Mouse (Mus musculus) MEL (cell line): ENCODE data around the gene Mphosph6. TPM values are rescaled to one million over a fixed set of nuclear protein-coding genes. Genes with fewer than 3 reads are reported as not detected.

Source experiments
- DNase-seq: peaks from one replicate; pipeline ENCODE4 v3.0.0; 2011; ENCODE audit warnings: low read depth, low spot score
- H3K27ac ChIP-seq: 2 replicates; pipeline ENCODE4 v1.5.1; 2012; ENCODE audit warnings: low read depth, mild to moderate bottlenecking, control low read depth, low read length, moderate library complexity; ENCODE audit not compliant: control insufficient read depth
- H3K27me3 ChIP-seq, 2 experiments: fragments of 150-350 bp in 1 of 2; sonication (generic) in 1 of 2; 2 replicates each; pipeline ENCODE4 v1.6.1; 2012; ENCODE audit warnings: low read length in 2 of 2, mild to moderate bottlenecking in 2 of 2, improper control_type of control experiment in 1 of 2, moderate library complexity in 1 of 2; ENCODE audit not compliant: insufficient read depth in 2 of 2, control insufficient read depth in 1 of 2
- H3K36me3 ChIP-seq, 2 experiments: 2 replicates each; pipeline ENCODE4 v1.6.1; 2012 to 2014; ENCODE audit warnings: low read length in 2 of 2, improper control_type of control experiment in 1 of 2, inconsistent platforms in 1 of 2, mild to moderate bottlenecking in 1 of 2; ENCODE audit not compliant: insufficient read depth in 2 of 2, control insufficient read depth in 1 of 2
- H3K4me1 ChIP-seq, 2 experiments: fragments of 150-350 bp in 1 of 2; sonication (generic) in 1 of 2; 2 replicates each; pipeline ENCODE4 v1.6.1; 2012; ENCODE audit warnings: low read length in 2 of 2, improper control_type of control experiment in 1 of 2, mild to moderate bottlenecking in 1 of 2; ENCODE audit not compliant: insufficient read depth in 2 of 2, control insufficient read depth in 1 of 2
- H3K4me3 ChIP-seq, 2 experiments: fragments of 150-350 bp in 1 of 2; sonication (generic) in 1 of 2; 2 replicates each; pipeline ENCODE4 v1.5.1; 2012; ENCODE audit warnings: low read depth in 2 of 2, low read length in 2 of 2, mild to moderate bottlenecking in 2 of 2, moderate library complexity in 2 of 2, control low read depth in 1 of 2, improper control_type of control experiment in 1 of 2; ENCODE audit not compliant: control insufficient read depth in 1 of 2, insufficient read depth in 1 of 2
- H3K79me2 ChIP-seq: 2 replicates; pipeline ENCODE4 v1.6.1; 2012; ENCODE audit warnings: mild to moderate bottlenecking, low read length, moderate library complexity; ENCODE audit not compliant: control insufficient read depth, poor library complexity, insufficient read depth
- H3K9ac ChIP-seq: 2 replicates; pipeline ENCODE4 v1.6.1; 2012; ENCODE audit warnings: low read depth, mild to moderate bottlenecking, control low read depth, low read length, moderate library complexity; ENCODE audit not compliant: control insufficient read depth, poor library complexity, severe bottlenecking
- H3K9me3 ChIP-seq: fragments of 150-350 bp; sonication (generic); replicated peaks from 2 replicates; pipeline ENCODE4 v1.6.1; 2012; ENCODE audit warnings: mild to moderate bottlenecking, low read length, improper control_type of control experiment, moderate library complexity; ENCODE audit not compliant: insufficient read depth
- CHD2 ChIP-seq: IDR thresholded peaks from 2 replicates; pipeline ENCODE4 v1.6.1; 2011; ENCODE audit warnings: low read length, improper control_type of control experiment
- ELF1 ChIP-seq: IDR thresholded peaks from 2 replicates; pipeline ENCODE4 v1.6.1; 2014; ENCODE audit warnings: low read depth, mild to moderate bottlenecking, inconsistent platforms, low read length, improper control_type of control experiment, moderate library complexity
- ETS1 ChIP-seq: IDR thresholded peaks from 2 replicates; pipeline ENCODE4 v1.6.1; 2012; ENCODE audit warnings: low read depth, mild to moderate bottlenecking, inconsistent platforms, low read length, improper control_type of control experiment, moderate library complexity
- HCFC1 ChIP-seq: IDR thresholded peaks from 2 replicates; pipeline ENCODE4 v1.6.1; 2012; ENCODE audit warnings: low read depth, mild to moderate bottlenecking, inconsistent platforms, low read length, improper control_type of control experiment, moderate library complexity
- MAX ChIP-seq: IDR thresholded peaks from 2 replicates; pipeline ENCODE4 v1.6.1; 2011; ENCODE audit warnings: low read length, improper control_type of control experiment
- MEF2A ChIP-seq: IDR thresholded peaks from 2 replicates; pipeline ENCODE4 v1.6.1; 2014; ENCODE audit warnings: low read depth, mild to moderate bottlenecking, inconsistent platforms, low read length, improper control_type of control experiment; ENCODE audit not compliant: poor library complexity, insufficient replicate concordance, severe bottlenecking; ENCODE audit errors: extremely low read depth
- MXI1 ChIP-seq: IDR thresholded peaks from 2 replicates; pipeline ENCODE4 v1.6.1; 2011; ENCODE audit warnings: mild to moderate bottlenecking, low read depth, low read length, improper control_type of control experiment
- MYB ChIP-seq: IDR thresholded peaks from 2 replicates; pipeline ENCODE4 v1.6.1; 2011; ENCODE audit warnings: mild to moderate bottlenecking, low read depth, low read length, improper control_type of control experiment
- MYC ChIP-seq: IDR thresholded peaks from 2 replicates; pipeline ENCODE4 v1.6.1; 2011; ENCODE audit warnings: low read depth, mild to moderate bottlenecking, low read length, improper control_type of control experiment, moderate library complexity
- NELFE ChIP-seq: IDR thresholded peaks from 2 replicates; pipeline ENCODE4 v1.6.1; 2011; ENCODE audit warnings: low read depth, low read length, improper control_type of control experiment
- RAD21 ChIP-seq: IDR thresholded peaks from 2 replicates; pipeline ENCODE4 v1.6.1; 2011; ENCODE audit warnings: mild to moderate bottlenecking, low read depth, low read length, improper control_type of control experiment
- SIN3A ChIP-seq: IDR thresholded peaks from 2 replicates; pipeline ENCODE4 v1.6.1; 2012; ENCODE audit warnings: low read length, improper control_type of control experiment, inconsistent platforms
- SMC3 ChIP-seq: IDR thresholded peaks from 2 replicates; pipeline ENCODE4 v1.6.1; 2011; ENCODE audit warnings: low read depth, low read length, improper control_type of control experiment
- TAL1 ChIP-seq: IDR thresholded peaks from 2 replicates; pipeline ENCODE4 v1.6.1; 2012; ENCODE audit warnings: mild to moderate bottlenecking, inconsistent platforms, low read length, moderate library complexity, mixed read lengths
- TCF12 ChIP-seq: IDR thresholded peaks from 2 replicates; pipeline ENCODE4 v1.6.1; 2014; ENCODE audit warnings: low read depth, mild to moderate bottlenecking, inconsistent platforms, low read length, improper control_type of control experiment, moderate library complexity
- ZNF384 ChIP-seq: IDR thresholded peaks from 2 replicates; pipeline ENCODE4 v1.6.1; 2012; ENCODE audit warnings: low read depth, mild to moderate bottlenecking, inconsistent platforms, low read length, improper control_type of control experiment
- polyA plus RNA-seq, 2 experiments: library from polyadenylated mRNA; stranded (reverse) in 1 of 2; unstranded in 1 of 2; fragments of >175 nt in 1 of 2; fragments of >200 nt in 1 of 2; gene quantifications; 2 replicates each; pipeline versions ENCODE4 v1.2.1 to v1.2.4; 2012; ENCODE audit warnings: low replicate concordance in 2 of 2, low read depth in 1 of 2; ENCODE audit not compliant: insufficient read length in 2 of 2, insufficient read depth in 1 of 2, missing spikeins in 1 of 2
- total RNA-seq: library from RNA; depleted of rRNA; stranded (reverse); fragments of 300-350 nt; gene quantifications from 2 replicates; pipeline ENCODE4 v1.2.3, GENCODE M21; 2012

Gene Mphosph6
- total and polyA plus RNA-seq, 3 experiments = 67.8 to 98.8 TPM; not detected in 1

DNA sequence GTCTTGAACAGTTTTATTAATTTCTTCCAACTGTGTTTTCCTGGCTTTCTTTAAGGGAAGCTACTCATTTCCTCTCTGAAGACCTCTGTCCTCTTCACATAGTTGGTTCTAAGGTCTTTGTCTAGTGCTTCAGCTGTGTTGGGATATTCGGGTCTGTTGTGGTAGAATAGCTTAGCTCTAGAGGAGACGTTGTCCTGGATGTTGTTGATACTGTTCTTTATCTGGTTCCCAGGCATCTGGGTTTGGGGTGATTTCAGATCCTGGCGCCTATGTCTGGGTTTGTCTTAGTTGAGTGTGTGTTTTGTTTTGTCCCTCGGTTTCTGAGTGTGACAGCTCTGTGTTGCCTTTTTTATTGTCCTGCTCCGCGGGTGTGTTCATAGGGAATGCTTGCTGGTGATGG is 39.0 kb downstream of the Mphosph6 start:
- Histone ChIP-seq H3K9ac (no peak overlapping the region), H3K4me3 (no peak overlapping the region), H3K27me3 (no peaks in the 10 kb centered on the region), H3K9me3 (no peaks in the 10 kb centered on the region), H3K27ac (no peak overlapping the region), H3K36me3 (no peaks in the 10 kb centered on the region), H3K79me2 (no peaks in the 10 kb centered on the region), H3K4me1 (no peaks in the 10 kb centered on the region; a peak in 1 of 4 replicates)
- DNase-seq = no peak
- TF ChIP-seq MXI1 = no peak
- no peak for TF ChIP-seq RAD21
- no peak for TF ChIP-seq MEF2A
- no peak for TF ChIP-seq MYB
- TF ChIP-seq TCF12 = no peak

- DNase-seq = no peak
- no peak for TF ChIP-seq HCFC1
- no peak for TF ChIP-seq MXI1
- TF ChIP-seq SIN3A = no peak
- Histone ChIP-seq H3K4me3 (no peak overlapping the region), H3K36me3 (no peaks in the 10 kb centered on the region), H3K27me3 (no peaks in the 10 kb centered on the region; a peak in 1 of 4 replicates), H3K4me1 (no peaks in the 10 kb centered on the region), H3K9ac (no peak overlapping the region), H3K79me2 (no peaks in the 10 kb centered on the region), H3K9me3 (no peaks in the 10 kb centered on the region), H3K27ac (no peak overlapping the region)
Measured at GRCm38 (mm10) chr8:117757900-117758299, 43.8 kb downstream of the Mphosph6 start.

GRCm38 (mm10) chr8:117749436-117749835 is 52.3 kb downstream of the Mphosph6 start:
- Histone ChIP-seq H3K4me3 (no peak overlapping the region), H3K79me2 (no peaks in the 10 kb centered on the region), H3K27ac (no peak overlapping the region), H3K36me3 (no peaks in the 10 kb centered on the region), H3K4me1 (no peaks in the 10 kb centered on the region), H3K27me3 (no peaks in the 10 kb centered on the region; a peak in 1 of 4 replicates), H3K9ac (no peak overlapping the region), H3K9me3 (no peaks in the 10 kb centered on the region)
- no peak for TF ChIP-seq ETS1
- TF ChIP-seq HCFC1 = no peak
- no peak for TF ChIP-seq SIN3A
- TF ChIP-seq CHD2 = no peak
- TF ChIP-seq NELFE = no peak
- no peak for TF ChIP-seq MAX
- TF ChIP-seq SMC3 = no peak
- no peak for TF ChIP-seq ZNF384
- no peak for TF ChIP-seq MYC
- TF ChIP-seq TAL1 = no peak
- no peak for TF ChIP-seq ELF1
- TF ChIP-seq MYB = no peak
- no peak for DNase-seq
